Mouse (Mus musculus) layer of hippocampus, postnatal 25 days (tissue): ENCODE measurements at regions not wholly inside any gene's neighbourhood (a gene's known extent, or its start where the extent isn't known, plus 50 kb on each side); places are given as distances from the start of the nearest gene placed in this dataset.

Experiments
- DNase-seq, 2 experiments: peaks; one replicate each; pipeline ENCODE4 v3.0.0; 2022; ENCODE audit warnings: mixed read lengths in 2 of 2, low spot score in 1 of 2; ENCODE audit errors: extremely low spot score in 1 of 2

GRCm38 (mm10) chr15:64590092-64590881, 227.2 kb upstream of the Gm21798 start:
- no peak for DNase-seq

DNA sequence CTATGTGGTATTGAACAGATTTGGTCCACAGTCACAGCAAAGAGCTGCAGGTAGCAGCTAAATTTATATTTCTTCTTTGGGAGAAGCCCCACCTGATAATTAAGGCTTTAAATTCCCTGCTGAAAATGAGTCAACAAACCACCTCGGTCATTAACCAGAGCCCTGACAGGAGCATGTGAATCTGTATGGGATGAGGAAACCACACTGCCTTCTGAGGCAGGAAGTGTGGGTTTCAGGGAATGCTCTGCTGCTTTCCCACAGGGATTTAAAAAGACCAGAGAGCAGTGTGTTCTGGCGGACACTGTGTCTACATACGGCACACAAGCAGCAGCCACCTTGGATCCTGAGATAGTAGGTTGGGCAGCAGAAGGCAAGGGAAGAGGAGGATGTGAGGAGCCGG, 204.0 kb upstream of the Gm21798 start:
- no peak for DNase-seq

DNA sequence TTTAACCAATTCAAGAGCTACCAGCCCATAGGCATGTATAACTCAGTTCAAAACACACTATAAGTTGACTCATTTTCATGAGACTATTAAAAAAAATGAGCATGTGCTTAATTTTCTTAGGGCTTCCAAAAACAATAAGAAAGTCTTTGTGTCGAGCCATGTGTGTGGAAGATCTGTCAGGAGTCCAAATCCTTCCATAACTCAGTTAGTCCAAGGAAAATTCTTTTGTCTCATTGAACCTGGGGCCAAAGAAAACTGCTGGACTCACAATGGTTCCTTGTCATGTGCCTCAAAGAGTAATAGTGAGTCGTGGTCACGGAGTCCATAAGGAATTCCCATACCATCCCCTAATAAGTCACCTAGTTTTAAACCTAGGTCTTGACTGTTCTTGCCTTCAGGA, 199.0 kb upstream of the Gm21798 start:
- DNase-seq = no peak

- no peak for DNase-seq
Observed at GRCm38 (mm10) chr15:64621876-64622275, 195.6 kb upstream of the Gm21798 start.

- DNase-seq = no peak
Observed at GRCm38 (mm10) chr15:64622591-64622990, 194.9 kb upstream of the Gm21798 start.

DNA sequence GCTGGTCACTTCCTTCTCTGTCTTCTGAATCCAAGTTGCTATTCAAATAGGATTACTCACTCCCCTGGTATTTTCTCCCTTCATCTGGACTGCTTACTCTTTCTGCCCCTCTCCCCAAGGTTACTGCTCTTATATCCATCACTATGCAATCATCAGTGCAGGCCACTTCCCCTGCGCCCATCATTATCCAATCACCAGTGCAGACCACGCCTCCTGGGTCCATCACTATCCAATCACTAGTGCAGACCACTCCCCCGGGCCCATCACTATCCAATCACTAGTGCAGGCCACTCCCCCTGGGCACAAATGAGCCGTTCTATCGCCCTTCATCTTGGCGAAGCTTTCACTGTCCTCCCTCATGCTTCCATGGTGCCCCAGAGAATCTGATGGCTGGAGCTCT, 191.1 kb upstream of the Gm21798 start:
- no peak for DNase-seq

DNA sequence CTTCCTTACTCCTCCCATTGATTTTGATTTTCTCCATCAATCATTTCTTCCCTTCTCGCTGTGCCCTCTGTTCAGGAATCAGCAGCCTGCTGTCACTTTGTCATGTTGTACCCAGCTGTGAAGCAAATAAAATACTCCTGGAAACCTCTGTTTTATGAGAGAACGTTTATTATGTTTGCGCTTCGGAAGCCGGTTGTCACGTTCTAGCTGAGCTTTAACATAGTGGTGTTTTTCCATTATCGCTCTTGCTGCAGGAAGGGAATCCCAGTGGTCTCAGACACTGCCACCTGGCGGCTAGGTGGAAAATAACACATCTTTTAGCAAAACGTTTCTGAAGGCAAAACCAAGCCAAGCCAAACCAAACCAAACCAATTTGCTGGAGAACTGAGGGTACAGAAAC, 190.2 kb upstream of the Gm21798 start:
- DNase-seq = peak; percentile 71 to 88
